Mouse (Mus musculus) ZHBTc4 (cell line): ENCODE measurements around the gene Cyth2.
A peak's percentile ranks its signal among the peaks of the same experiment; 100 is the strongest.

Experiments used
- DNase-seq: peaks from one replicate; pipeline ENCODE4 v3.0.0-alpha.2; 2011; ENCODE audit warnings: low read depth, low spot score

Gene Cyth2

GRCm38 (mm10) chr7:45814841-45815240, 460 bp upstream of the Cyth2 start:
- no peak for DNase-seq

GRCm38 (mm10) chr7:45812921-45813320, 1.5 kb downstream of the Cyth2 start:
- no peak for DNase-seq

DNA sequence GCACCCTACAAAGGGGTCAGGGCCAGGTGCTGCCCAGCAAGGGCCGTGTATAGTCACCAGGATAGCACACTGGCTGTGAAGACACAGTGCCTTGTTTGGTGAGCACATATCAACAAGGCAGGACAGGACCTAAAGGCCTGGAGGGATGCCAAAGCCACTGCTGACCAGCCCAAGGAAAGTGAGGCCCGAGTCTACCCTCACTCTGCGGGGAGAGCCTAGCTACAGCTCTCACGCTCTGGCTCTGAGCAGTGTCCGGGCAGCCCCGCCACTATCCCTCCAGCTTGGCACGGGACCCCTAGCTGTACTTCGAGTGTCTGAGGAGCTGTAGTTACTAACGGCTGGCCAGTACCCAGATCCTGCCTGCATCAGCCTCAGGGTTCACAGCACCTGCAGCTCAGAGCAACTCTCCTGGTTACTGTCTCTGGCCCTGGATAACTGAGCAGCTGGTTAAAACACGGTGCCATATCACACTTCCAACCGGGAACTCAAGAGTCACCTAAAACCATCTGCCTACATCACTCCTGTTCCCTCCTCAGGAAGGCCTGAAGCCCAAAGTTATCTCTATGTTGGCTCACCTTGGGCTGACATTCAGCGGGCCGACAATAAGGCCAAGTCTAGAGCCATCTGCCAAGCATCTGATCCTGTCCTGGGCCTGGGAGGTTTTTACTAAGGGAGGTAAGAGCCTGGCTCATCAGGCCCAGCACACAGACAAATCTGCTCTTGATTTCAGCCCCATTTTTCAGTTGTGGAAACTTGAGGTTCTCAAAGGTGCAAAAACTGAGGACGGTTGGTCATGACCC, 4.9 kb downstream of the Cyth2 start:
- no peak for DNase-seq

DNA sequence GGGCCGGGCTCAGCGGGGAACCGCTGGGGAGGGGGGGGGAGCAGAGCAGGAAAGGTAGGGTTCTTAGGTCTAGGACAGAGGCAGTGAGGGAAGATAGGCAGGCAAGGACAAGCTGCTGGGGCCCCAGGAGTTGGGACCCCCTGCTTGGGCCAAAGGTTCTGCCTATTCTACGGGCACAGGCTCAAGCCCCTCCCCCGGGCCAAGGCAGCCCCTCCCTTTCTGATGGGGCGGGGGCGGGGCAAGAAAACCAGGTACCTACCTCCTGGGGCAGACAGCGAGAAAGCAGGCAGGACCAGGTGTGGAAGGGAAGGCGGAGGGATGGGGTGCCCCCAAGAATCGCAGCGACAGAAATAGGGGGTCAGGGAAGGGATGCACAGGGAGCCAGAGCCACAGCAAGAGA, 5.9 kb downstream of the Cyth2 start:
- peak; percentile 62 for DNase-seq

DNA sequence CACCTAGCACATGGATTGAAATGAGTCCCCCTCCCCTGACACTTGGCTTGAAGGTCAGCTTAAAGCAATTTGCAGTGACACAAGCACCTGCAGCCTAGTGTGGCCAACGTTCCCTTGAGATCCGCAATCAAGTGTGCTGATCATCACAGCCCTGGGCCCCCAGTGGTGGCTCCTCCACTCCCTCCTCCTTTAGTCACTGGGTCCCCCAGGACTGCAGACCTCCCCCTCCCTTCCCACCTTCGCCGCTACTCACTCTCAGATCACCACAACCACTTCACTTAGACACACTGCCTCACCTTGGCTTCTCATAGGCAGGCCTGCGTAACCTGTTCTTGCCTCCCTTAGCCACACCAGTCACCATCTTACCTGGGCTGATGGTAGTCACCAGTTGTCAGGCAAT, 8.4 kb downstream of the Cyth2 start:
- DNase-seq: no peak

DNA sequence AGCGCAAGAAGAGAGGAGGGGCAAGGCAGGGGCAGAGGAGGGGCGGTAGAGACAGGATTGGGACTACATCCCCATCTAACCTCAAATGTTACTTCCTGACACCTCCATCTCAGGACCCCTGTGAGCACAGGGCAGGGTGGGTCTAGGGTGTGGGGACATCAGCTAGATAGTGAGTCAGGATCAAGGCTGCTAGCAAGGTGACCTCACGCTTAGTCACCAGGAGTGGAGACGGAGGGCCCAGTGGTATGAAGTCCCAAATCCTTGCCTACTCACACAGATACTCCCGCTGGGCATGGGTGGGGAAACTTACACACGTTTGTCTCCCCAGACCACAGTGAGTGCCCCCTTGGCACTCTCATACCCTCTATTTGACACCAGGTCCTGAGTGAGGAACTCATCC, 11.8 kb downstream of the Cyth2 start:
- DNase-seq: no peak

DNA sequence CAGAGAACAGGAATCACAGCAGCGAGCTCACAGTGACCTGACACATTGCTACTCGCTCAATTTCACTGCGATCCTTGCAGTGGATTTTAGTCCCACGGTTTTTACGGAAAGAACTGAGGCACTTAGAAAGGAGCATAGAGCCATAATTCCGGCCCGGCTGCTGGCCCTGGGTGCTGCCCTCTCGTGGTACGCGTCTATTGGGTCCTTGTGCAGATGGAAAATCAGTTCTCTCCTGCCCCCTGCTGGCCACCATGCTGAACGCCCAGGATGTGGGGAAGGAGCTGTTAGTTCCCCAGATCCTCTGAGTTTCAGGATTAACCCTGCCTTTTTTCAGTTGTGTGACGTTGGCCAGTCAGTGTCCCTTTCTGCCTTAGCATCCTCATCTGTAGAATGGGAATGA, 13.0 kb downstream of the Cyth2 start:
- peak; percentile 95 for DNase-seq

DNA sequence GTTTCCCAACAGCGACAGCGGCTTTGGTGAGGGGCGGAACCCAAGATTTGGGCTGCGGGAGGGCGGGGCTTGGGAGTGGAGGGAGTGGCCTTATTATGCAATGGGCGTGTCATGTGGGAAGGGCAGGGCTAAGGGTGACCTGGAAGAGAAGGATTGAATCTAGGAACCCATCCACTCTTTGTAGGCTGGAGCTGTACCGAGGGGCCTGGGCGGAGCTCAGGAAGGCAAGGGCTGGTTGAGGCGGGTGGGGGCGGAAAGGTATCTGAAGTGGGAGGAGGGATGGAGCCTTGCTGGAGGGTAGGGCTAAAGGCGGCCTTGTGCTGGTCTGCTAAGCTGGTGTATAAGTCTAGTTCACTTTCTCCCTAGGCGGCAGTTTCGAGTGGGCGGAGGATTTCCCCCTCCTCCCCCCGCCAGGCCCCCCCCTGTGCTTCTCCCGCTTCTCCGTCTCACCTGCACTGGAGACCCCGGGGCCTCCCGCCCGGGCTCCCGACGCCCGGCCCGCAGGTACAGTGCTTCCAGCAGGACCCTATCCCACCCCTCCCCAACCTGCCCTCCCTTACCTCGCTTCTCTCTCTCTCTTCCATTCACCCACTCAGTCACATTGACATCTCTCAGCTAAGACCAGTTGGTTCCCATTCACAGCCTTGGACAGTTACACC, 13.7 kb downstream of the Cyth2 start:
- DNase-seq: peak; percentile 94

- peak; percentile 83 for DNase-seq
These were observed 14.4 kb downstream of the Cyth2 start for GRCm38 (mm10) chr7:45800001-45800400.

- no peak for DNase-seq
These were observed 15.4 kb downstream of the Cyth2 start for GRCm38 (mm10) chr7:45798931-45799330.

DNA sequence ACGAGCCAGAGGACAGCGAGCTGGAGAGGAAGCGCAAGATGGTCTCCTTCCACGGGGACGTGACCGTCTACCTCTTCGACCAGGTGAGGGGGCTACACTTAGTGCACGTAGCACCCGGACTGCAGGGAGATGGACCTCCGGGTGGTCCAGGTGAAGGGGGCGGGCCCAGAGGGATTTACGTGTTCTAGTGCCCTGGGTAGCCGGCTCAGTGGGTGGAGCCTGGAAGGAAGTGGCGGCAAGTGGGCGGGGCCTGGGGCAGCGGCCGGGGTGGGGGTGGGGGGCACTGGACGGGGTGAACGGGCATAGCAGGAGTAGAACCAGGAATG, 15.9 kb downstream of the Cyth2 start:
- DNase-seq: peak; percentile 45

- DNase-seq: no peak
These were observed 16.5 kb downstream of the Cyth2 start for GRCm38 (mm10) chr7:45797661-45798510.

- DNase-seq: no peak
These were observed 17.4 kb downstream of the Cyth2 start for GRCm38 (mm10) chr7:45796950-45797349.

DNA sequence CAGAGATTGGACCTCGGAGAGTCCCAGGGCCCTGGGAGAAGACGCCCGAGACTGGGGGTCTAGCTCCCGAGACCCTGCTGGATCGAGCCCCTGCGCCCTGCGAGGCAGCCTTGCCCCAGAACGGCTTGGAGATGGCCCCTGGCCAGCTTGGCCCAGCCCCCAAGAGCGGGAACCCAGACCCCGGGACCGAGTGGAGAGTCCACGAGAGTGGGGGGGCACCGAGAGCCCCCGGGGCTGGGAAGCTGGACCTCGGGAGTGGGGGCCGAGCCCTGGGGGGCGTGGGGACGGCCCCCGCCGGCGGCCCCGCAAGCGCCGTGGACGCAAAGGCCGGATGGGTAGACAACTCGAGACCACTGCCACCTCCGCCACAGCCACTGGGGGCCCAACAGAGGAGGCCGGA, 19.4 kb downstream of the Cyth2 start:
- no peak for DNase-seq

- no peak for DNase-seq
These were observed 20.3 kb downstream of the Cyth2 start for GRCm38 (mm10) chr7:45793969-45794585.

- no peak for DNase-seq
These were observed 21.1 kb downstream of the Cyth2 start for GRCm38 (mm10) chr7:45793240-45793639.

DNA sequence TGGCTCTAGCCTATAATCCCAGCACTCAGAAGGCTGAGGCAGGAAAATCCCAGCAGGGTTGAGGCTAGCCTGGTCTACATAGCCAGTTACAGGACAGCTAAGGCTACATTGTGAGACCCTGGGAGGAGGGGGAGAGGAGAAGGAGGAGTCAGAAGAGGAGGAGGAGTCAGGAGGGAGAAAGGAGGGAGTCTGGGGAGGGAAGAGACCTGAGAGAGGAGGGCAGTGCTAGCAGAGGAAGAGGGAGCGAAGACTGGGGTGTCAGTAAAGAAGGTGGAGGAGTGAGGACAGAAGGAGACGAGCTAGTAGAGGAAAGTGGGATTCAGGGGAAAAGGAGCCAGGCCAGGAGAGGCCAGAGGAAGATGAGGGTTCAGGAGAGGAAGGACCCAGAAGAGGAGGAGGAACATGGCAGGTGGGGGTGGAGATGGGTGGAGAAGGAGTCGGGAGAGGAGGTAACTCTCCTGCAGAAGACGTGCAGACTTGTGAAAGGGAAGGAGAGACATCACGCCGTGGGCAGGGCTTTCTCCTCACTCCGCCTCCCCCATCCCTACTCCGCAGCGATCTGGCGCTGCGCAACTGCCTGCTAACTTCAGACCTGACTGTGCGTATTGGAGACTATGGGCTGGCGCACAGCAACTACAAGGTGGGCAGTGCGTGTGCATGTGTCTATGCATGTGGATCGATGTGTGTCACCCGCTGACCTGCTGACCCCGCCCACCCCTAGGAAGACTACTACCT, 22.5 kb downstream of the Cyth2 start:
- DNase-seq: peak; percentile 62

- no peak for DNase-seq
These were observed 23.7 kb downstream of the Cyth2 start for GRCm38 (mm10) chr7:45790721-45791120.

DNA sequence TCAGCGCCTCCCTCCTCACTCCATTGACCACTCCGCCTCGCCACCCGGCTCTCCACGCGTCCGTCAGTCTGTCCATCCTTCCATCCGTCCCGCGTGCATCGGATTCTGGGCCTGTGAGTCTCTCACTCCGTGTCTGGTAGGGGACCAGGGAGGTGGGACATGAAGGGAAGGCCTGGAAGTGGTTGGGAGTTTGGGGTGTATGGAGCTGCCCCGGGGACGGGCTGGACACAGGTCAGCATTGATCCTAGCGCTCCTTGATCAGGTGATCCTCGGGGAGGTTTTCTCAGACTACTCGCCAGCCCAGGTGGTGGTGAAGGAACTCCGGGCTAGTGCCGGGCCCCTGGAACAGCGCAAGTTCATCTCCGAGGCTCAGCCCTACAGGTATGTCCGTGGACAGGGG, 26.7 kb downstream of the Cyth2 start:
- DNase-seq: no peak

- peak; percentile 96 for DNase-seq
These were observed 27.5 kb downstream of the Cyth2 start for GRCm38 (mm10) chr7:45786661-45787413.
